Mouse (Mus musculus) limb, embryonic 14.5 days (tissue): ENCODE data around the gene Tceanc2. TPM values are rescaled to one million over a fixed set of nuclear protein-coding genes. Genes with fewer than 3 reads are reported as not detected.

Experiments used
- ATAC-seq: fragments of 200-750 bp; cut with Nextera tagmentation; 2 replicates; pipeline ENCODE4 v1.8.0; 2017; ENCODE audit warnings: low read depth, moderate number of reproducible peaks, moderate TSS enrichment; ENCODE audit not compliant: low FRiP score
- DNase-seq: peaks from one replicate; pipeline ENCODE4 v3.0.0-alpha.2; 2015; ENCODE audit warnings: low spot score
- H3K27ac ChIP-seq: fragments of 300-500 bp; sonication (generic); replicated peaks from 2 replicates; pipeline ENCODE4 v1.5.1; 2014; ENCODE audit warnings: low read depth, mild to moderate bottlenecking, low read length, moderate library complexity, mixed read lengths
- H3K27me3 ChIP-seq: fragments of 300-500 bp; sonication (generic); 2 replicates; pipeline ENCODE4 v1.6.1; 2014; ENCODE audit warnings: low read length, mixed read lengths; ENCODE audit not compliant: control insufficient read depth, insufficient read depth
- H3K36me3 ChIP-seq: fragments of 300-500 bp; sonication (generic); 2 replicates; pipeline ENCODE4 v1.6.1; 2014; ENCODE audit warnings: mild to moderate bottlenecking, low read length, moderate library complexity, mixed read lengths; ENCODE audit not compliant: control insufficient read depth, insufficient read depth
- H3K4me1 ChIP-seq: fragments of 300-500 bp; sonication (generic); 2 replicates; pipeline ENCODE4 v1.6.1; 2014; ENCODE audit warnings: antibody characterized with exemption, low read length, mixed read lengths; ENCODE audit not compliant: control insufficient read depth, insufficient read depth
- H3K4me2 ChIP-seq: fragments of 300-500 bp; sonication (generic); replicated peaks from 2 replicates; pipeline ENCODE4 v1.6.1; 2014; ENCODE audit warnings: low read depth, mild to moderate bottlenecking, low read length, moderate library complexity; ENCODE audit not compliant: severe bottlenecking
- H3K4me3 ChIP-seq: fragments of 300-500 bp; sonication (generic); replicated peaks from 2 replicates; pipeline ENCODE4 v1.5.1; 2014; ENCODE audit warnings: low read length
- H3K9ac ChIP-seq: fragments of 300-500 bp; sonication (generic); 2 replicates; pipeline ENCODE4 v1.6.1; 2014; ENCODE audit warnings: mild to moderate bottlenecking, low read depth, low read length, moderate library complexity; ENCODE audit not compliant: severe bottlenecking
- H3K9me3 ChIP-seq: fragments of 300-500 bp; sonication (generic); 2 replicates; pipeline ENCODE4 v1.6.1; 2016; ENCODE audit warnings: low read length; ENCODE audit not compliant: control insufficient read depth
- POLR2A ChIP-seq: fragments of 200-500 bp; IDR thresholded peaks from 2 replicates; pipeline ENCODE4 v1.8.0; 2012; ENCODE audit warnings: inconsistent platforms, mild to moderate bottlenecking, moderate library complexity, borderline replicate concordance; ENCODE audit not compliant: insufficient read depth, insufficient read length; ENCODE audit errors: extremely low read depth
- WGBS: fragments of 180-500 bp; shearing (Covaris S2); extraction: QIAGEN DNeasy Blood & Tissue Kit; methylation state at CpG from one replicate; pipeline ENCODE4 v1.1.7; 2014; 5-methylcytosine and 5-hydroxymethylcytosine counted together
- polyA plus RNA-seq, 2 experiments: library from polyadenylated mRNA; depleted of rRNA in 1 of 2; stranded (reverse) in 1 of 2; unstranded in 1 of 2; fragments of >200 nt; fragmentation: Nextera tagmentation in 1 of 2; extraction: Ambion mirVana in 1 of 2; gene quantifications; 2 replicates each; pipeline versions ENCODE4 v1.2.1 to v1.2.3; 2012 to 2014

The Tceanc2 gene
- polyA plus RNA-seq, 2 experiments: 16.7 to 27.6 TPM

GRCm38 (mm10) chr4:107126389-107126788, 52.5 kb downstream of the Tceanc2 start:
- DNase-seq (no peak), ATAC-seq (no peak)
- Histone ChIP-seq H3K27me3 (no peaks in the 10 kb centered on the region), H3K4me3 (no peak overlapping the region), H3K9ac (no peak overlapping the region), H3K4me1 (0 out of 2 replicates have a peak, but pooled peaks cover 8% of the 10 kb centered on the region), H3K27ac (no peak overlapping the region), H3K36me3 (no peaks in the 10 kb centered on the region), H3K4me2 (no peak overlapping the region), H3K9me3 (no peaks in the 10 kb centered on the region)
- 55% methylated on average over 10 of the region's 10 CpGs for WGBS
- TF ChIP-seq POLR2A: no peak

DNA sequence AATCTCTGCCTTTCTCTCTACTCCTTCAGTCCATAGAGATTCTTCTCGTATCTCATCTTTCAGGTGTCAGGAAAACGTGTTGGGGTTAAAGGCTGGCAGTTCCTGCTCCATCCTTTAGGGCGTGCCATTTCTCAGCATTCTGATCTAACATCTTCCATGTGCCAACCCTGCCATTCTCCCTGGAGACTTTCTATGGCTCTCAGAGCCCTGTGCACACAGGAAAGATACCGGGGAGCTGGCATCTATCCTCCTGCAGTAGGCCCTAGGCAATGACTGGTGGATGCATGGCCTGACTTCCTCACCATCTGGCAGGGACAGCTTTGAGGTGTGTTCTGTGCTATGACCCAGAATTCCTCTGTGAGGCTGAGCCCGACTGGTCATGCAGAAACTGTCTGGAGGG, 53.8 kb downstream of the Tceanc2 start:
- H3K36me3 ChIP-seq: no peaks in the 10 kb centered on the region
- H3K4me1 ChIP-seq: 0 out of 2 replicates have a peak, but pooled peaks cover 8% of the 10 kb centered on the region
- no peak for TF ChIP-seq POLR2A
- no peak overlapping the region for H3K4me3 ChIP-seq
- WGBS: 61% methylated on average over 5 of the region's 5 CpGs
- H3K4me2 ChIP-seq: no peak overlapping the region
- no peak overlapping the region for H3K27ac ChIP-seq
- H3K27me3 ChIP-seq: no peaks in the 10 kb centered on the region
- ATAC-seq (no peak), DNase-seq (no peak)
- H3K9ac ChIP-seq: no peak overlapping the region
- H3K9me3 ChIP-seq: no peaks in the 10 kb centered on the region

GRCm38 (mm10) chr4:107124376-107124775, 54.5 kb downstream of the Tceanc2 start:
- H3K27me3 ChIP-seq: no peaks in the 10 kb centered on the region
- H3K4me2 ChIP-seq: no peak overlapping the region
- TF ChIP-seq POLR2A: no peak
- no peaks in the 10 kb centered on the region for H3K36me3 ChIP-seq
- H3K9ac ChIP-seq: no peak overlapping the region
- DNase-seq (no peak), ATAC-seq (no peak)
- H3K27ac ChIP-seq: no peak overlapping the region
- WGBS: 49% methylated on average over 7 of the region's 7 CpGs
- 0 out of 2 replicates have a peak, but pooled peaks cover 8% of the 10 kb centered on the region for H3K4me1 ChIP-seq
- no peak overlapping the region for H3K4me3 ChIP-seq
- H3K9me3 ChIP-seq: no peaks in the 10 kb centered on the region

- H3K27ac ChIP-seq: no peak overlapping the region
- TF ChIP-seq POLR2A: no peak
- peaks cover 10% of the 10 kb centered on the region; the same call in 1 of the 2 replicates for H3K4me1 ChIP-seq
- DNase-seq (no peak), ATAC-seq (no peak)
- H3K27me3 ChIP-seq: no peaks in the 10 kb centered on the region
- H3K36me3 ChIP-seq: no peaks in the 10 kb centered on the region
- no peak overlapping the region for H3K4me3 ChIP-seq
- H3K9ac ChIP-seq: no peak overlapping the region
- no peak overlapping the region for H3K4me2 ChIP-seq
- 41% methylated on average over 12 of the region's 12 CpGs for WGBS
- H3K9me3 ChIP-seq: no peaks in the 10 kb centered on the region
Measured at GRCm38 (mm10) chr4:107121165-107121943, 57.6 kb downstream of the Tceanc2 start.

GRCm38 (mm10) chr4:107120676-107121075, 58.2 kb downstream of the Tceanc2 start:
- Histone ChIP-seq H3K9me3 (no peaks in the 10 kb centered on the region), H3K4me1 (peaks cover 10% of the 10 kb centered on the region; the same call in 1 of the 2 replicates), H3K4me3 (no peak overlapping the region), H3K27me3 (no peaks in the 10 kb centered on the region), H3K9ac (no peak overlapping the region; the same call in 1 of the 2 replicates), H3K4me2 (no peak overlapping the region), H3K27ac (no peak overlapping the region), H3K36me3 (no peaks in the 10 kb centered on the region)
- WGBS: 92% methylated on average over 6 of the region's 6 CpGs
- no peak for TF ChIP-seq POLR2A
- DNase-seq (no peak), ATAC-seq (no peak)
